Comparison of ENCODE assay signal across 8 mouse cellular contexts in the genomic region with DNA sequence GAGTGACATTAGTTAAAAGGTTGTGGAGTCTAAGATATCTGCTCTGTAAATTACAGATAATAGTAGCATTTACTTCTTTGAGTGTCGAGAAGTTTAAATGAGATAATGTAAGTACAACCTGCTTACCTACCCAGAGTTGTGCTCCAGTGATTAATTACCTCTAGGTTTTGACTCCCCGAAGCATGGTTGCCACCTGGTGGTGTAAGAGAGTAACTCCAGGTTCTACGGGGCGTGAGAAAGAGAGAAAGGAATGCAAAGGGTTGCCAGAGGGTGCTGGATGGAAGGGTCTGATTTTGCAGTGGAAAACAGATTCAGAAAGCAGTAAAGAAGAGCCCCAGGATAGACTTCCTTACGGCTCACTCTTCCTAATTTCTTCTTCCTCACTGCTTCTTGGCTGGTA.
DNase-seq lines count a peak whose midpoint lies in the region.

No protein-coding gene starts in this region.

- DNase-seq in heart, postnatal 36 days: peak; percentile 3 to 6
- DNase-seq in heart, postnatal 25 days (ENCODE audit: low spot score): no peak
- peak; percentile 18 for DNase-seq in urinary bladder, postnatal 25 days (ENCODE audit: low spot score)
- no peak for DNase-seq in urinary bladder, postnatal 10 days (ENCODE audit: low spot score)
- DNase-seq in embryo, embryonic 10.5 days (ENCODE audit: low spot score): peak; percentile 75
- peak; percentile 27 to 57 for DNase-seq in layer of hippocampus, adult 18-20 months (ENCODE audit: low spot score in 2 of 2)
- DNase-seq in right cerebral cortex, postnatal 4 days: peak; percentile 25
- DNase-seq in spleen, postnatal 4 days (ENCODE audit: low spot score in 2 of 2): no peak

- intact Hi-C loops in heart, postnatal 36 days (cut with DNase I): loop anchor here (1.0 to 5.0 kb wide), 2 partner anchors 304 to 401 kb away; no protein-coding TSS in a partner anchor
- intact Hi-C loops in heart, postnatal 25 days (cut with DNase I): loop anchor here (2.0 to 5.0 kb wide), 2 partner anchors 306 to 403 kb away; no protein-coding TSS in a partner anchor

Comparison
In these comparisons a context has a peak if more than half of its experiments do, and no peak if none do; other contexts are left out.
1. DNase-seq: peak in heart, postnatal 36 days (2 of 2), urinary bladder, postnatal 25 days (single experiment), embryo, embryonic 10.5 days (single experiment), layer of hippocampus, adult 18-20 months (2 of 2) and right cerebral cortex, postnatal 4 days (single experiment); none in heart, postnatal 25 days (single experiment), urinary bladder, postnatal 10 days (single experiment) and spleen, postnatal 4 days (0 of 2).